Mouse (Mus musculus) cerebellum, postnatal 36 days (tissue): ENCODE measurements around the gene Babam1.
"Not testable (repeated sequence)": the region's sequence is repeated elsewhere in the genome, so short reads cannot be mapped to it uniquely, and the experiment has no call there.

Source experiments
- DNase-seq, 2 experiments: peaks; one replicate each; pipeline ENCODE4 v3.0.0; 2021 to 2022; ENCODE audit warnings: mixed read lengths in 2 of 2

Gene Babam1

DNA sequence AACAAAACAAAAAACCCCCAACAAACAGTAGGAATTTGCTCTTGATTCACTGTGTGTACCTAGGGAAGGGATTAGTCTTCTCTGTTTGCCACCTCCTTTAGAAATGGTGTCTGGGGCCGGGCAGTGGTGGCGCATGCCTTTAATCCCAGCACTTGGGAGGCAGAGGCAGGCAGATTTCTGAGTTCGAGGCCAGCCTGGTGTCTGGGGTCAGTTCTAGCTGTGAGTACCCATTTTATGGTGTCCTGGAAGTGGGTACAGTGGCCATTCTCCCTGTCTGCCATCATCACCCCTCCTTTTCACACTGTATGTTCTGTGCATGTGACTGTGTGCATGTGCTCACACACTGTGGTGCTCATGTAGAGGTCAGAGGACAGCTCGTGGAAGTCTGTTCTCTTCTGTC lies 11.6 kb downstream of the Babam1 start:
- DNase-seq, result no peak

- no peak for DNase-seq
Observed at GRCm38 (mm10) chr8:71411535-71412273, 15.0 kb downstream of the Babam1 start.

- DNase-seq, result no peak
Observed at GRCm38 (mm10) chr8:71422121-71422520, 25.5 kb downstream of the Babam1 start.

DNA sequence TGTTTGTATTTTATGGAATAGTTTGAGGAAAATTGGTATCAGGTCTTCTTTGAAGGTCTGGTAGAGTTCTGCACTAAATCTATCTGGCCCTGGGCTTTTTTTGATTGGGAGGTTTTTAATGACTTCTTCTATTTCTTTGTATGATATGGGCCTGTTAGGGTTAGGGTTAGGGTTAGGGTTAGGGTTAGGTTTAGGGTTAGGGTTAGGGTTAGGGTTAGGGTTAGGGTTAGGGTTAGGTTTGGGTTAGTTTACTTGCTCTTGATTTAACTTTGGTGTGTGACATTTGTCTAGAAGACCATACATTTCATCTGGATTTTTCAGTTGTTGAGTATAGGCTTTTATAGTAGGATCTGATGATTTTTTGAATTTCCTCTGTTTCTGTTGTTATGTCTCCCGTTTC lies 36.3 kb downstream of the Babam1 start:
- not testable (repeated sequence) for DNase-seq

DNA sequence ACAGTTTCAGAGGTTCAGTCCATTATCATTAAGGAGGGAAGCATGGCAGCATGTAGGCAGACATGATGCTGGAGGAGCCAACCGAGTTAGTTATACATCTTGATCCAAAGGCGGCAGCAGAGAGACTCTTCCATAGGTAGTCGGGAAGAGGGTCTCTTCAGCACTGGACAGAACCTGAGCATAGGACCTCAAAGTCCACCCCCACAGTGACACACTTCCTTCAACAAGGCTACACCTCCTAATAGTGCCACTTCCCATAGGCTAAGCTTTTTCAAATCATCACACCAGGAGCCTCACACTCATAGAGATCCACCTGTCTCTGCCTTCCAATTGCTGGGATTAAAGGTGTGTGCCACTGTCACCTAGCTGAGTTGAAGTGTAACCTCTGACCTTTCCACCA lies 40.4 kb downstream of the Babam1 start:
- no peak for DNase-seq

DNA sequence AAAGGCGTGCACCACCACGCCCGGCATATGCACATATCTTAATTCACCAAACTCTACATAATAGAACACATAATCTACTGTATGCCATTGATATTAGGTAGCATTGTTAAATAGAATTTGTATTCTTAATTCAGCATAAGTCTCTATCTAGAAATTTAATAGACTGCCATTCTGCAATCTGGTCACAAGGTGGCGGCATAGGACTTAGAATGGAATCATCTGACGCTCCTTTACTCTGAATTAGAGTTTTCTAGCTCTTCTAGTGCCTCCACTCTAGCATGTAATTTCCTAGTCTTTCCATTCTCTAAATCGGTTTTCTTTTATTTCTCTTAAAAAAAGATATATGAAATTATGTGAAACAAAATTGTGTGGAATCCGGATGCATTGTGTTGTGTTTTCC lies 44.7 kb downstream of the Babam1 start:
- peak; percentile 38 to 48 for DNase-seq

DNA sequence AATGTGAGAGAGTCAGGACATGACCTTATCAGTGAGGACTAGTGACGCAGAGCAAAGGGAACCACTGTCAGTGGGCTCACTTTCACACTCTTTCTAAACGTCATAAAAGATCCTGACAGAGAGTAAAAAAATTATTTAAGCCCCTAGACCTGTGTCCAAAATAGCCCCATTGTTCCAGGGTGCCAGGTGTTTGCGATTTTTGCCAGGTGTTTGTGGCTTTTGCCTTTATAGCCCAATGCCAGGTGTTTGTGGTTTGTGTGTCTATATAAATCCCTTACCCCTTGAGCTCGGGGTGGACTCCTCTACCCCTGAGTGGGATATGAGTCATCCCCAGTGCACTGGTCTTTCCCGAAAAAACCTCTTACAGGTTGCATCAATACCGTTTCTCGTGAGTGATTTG lies 48.4 kb downstream of the Babam1 start:
- DNase-seq, result no peak

DNA sequence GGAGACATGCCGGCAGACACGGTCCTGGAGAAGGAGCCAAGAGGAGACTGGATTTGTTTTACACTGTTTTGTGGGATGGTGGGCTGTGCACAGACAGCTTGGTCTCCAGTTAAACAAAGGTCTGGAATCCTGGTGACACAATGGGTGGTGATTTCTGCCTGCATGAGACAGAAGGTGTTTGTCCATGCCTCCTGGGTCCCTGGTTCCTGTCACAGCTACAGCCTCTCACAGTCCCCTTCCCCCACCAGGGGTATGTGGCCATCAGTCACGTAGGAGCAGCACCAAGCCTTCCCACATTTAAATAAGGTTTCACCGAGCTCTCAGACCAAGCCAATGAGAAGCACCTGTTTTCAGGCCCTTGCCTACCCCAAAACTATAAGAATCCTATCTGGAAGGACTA lies 54.7 kb downstream of the Babam1 start:
- DNase-seq, result no peak

- DNase-seq, result no peak
Observed at GRCm38 (mm10) chr8:71451777-71452176, 55.1 kb downstream of the Babam1 start.

DNA sequence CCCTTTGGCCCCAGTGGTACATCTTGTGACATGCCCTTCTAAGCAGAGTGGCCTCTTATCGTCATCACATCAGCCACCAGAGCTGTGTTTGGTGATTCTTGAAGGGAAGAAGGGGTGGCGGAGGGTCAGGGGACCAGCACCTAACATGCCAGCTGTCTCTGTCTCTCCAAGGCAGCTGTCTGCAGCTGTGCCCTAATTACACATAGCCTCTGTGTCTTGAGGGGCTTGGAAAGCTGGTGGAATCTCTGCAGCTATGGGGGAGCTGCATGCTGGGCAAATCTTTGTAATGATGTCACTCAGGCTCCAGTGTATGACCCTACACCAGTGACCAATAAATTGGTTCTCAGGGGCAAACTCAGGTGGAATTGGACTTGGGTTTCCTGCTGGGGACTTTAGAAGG lies 56.0 kb downstream of the Babam1 start:
- no peak for DNase-seq
